Mouse (Mus musculus): ENCODE data around the gene Prpsap1. TPM values are rescaled to one million over a fixed set of nuclear protein-coding genes. Genes with fewer than 3 reads are reported as not detected.
"Not testable (repeated sequence)": the region's sequence is repeated elsewhere in the genome, so short reads cannot be mapped to it uniquely, and the experiment has no call there.

Gene Prpsap1
- total RNA-seq, 4 experiments from 2014 or later: 67.8 to 78.4 (median 74.9) TPM

DNA sequence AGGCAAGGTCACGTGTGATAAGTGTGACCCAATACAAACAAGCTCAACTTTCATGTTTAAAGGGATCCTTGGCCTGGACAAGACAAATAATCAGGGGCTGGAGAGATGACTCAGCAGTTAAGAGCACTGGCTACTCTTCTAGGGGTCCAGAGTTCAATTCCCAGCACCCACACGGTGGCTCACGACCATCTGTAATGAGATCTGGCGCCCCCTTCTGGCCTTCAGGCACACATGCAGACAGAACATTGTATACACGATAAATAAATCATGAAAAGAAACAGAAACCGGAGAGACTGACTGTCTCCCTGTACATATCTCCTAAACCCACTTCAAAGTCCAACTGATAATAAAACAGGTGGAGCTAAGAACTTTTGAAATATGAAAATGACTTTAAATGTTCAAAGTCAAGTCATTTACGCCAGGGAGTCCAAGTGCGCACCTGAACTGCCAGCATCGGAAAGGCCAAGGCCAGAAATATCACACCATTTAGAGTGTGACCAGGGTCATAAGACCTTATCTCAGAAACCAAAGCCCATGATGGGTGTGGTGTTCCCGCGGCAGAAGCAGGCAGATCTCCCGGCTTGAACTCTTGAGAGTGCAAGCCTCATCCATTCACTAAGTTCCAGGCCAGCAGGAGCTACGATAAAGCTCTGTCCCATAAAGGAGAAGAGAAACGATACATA, 5.2 kb downstream of the Prpsap1 start:
- DNase-seq (ENCODE audit: low spot score in 2 of 2): no peak

DNA sequence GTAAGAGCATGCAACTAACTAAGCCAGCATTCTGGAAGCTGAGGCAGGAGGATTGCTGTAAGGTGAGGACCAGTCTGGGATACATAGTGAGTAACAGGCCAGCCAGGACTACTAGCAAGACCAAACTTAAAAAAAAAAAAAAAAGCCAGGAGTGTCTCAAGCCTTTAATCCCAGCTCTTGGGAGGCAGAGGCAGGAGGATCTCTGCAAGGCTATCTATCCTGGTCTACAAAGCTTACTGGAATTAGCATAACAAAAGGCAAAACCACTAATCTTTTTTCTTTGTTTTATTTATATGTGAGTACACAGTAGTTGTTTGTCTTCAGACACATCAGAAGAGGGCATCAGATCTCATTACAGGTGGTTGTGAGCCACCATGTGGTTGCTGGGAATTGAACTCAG, 5.8 kb downstream of the Prpsap1 start:
- DNase-seq (ENCODE audit: low spot score in 2 of 2): no peak

DNA sequence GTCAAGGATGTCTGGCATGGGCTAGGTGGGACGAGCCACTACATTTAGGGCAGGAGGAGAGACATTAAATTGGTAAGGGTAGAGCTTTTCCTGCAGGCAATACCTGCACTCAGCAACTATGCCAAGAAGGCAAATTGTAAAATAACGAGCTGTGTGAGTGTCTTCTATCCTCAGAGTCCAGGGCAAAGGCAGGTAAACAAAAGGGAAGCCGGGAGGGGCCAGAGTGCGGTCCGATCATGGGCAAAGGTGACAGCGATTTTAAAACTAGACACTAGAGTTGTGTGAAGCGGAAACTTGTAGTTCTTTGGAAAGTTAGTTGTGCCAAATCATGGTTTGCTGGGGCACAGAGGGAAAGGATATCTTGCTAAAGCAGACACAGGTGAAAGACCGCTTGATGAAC, 9.7 kb downstream of the Prpsap1 start:
- DNase-seq (ENCODE audit: low spot score in 2 of 2): no peak

DNA sequence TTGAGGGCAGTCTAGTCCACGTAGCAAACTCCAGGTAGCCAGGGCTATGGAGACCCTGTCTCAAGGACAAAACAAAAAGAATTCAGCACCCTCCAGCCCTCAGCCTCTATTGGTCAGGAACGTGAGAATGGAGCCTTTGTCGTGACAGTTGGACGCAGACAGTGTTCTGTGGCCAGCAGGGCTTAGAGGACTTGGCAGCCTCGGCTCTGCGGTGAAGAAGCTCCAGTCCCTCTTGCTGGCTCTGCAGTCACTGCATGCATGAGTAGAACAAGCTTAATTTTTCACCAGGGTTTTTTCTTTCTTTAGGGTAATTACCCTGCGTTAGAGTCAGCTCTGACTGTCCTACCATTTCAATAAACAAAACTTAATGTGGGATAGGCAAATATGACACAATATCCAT, 12.2 kb downstream of the Prpsap1 start:
- no peak for DNase-seq (ENCODE audit: low spot score in 2 of 2)

DNA sequence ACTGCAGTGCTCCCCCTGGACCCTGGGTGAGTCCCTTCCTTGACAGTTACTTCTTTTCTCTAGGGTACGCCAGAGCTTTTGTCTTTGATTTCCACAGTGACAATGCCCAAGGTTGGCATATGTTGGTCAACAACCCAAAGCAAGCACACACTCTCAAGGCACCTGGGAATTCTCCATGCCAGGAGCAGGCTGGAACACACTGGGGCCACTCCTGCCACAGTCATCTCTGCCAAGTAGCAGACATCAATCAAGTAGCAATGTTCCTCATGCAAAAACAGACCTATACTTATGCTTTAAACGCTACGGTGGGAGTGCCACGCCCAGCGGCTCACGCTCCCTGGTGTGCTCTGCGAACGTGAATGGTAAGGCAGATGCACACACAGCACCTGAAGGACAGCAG, 13.0 kb downstream of the Prpsap1 start:
- no peak for DNase-seq (ENCODE audit: low spot score in 2 of 2)

DNA sequence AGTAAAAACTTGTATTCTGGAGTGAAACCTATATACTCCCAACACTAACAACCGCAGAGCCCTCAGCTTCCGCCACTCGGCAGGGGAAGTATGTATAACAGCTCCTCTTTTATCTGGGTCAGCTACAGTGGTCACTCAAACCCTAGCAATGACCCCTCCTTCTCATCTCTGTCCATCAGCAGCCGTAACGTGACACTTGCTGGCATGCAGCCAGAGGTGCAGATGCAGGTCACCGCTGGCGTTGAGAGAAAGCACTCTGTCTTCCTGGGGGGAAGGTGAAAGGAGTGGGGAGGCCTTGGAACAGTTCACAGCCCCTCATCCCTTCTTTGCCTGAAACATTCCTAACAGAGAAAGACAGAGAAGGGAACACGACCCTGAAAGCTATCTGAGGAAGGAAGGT, 14.2 kb downstream of the Prpsap1 start:
- DNase-seq (ENCODE audit: low spot score in 2 of 2): no peak

DNA sequence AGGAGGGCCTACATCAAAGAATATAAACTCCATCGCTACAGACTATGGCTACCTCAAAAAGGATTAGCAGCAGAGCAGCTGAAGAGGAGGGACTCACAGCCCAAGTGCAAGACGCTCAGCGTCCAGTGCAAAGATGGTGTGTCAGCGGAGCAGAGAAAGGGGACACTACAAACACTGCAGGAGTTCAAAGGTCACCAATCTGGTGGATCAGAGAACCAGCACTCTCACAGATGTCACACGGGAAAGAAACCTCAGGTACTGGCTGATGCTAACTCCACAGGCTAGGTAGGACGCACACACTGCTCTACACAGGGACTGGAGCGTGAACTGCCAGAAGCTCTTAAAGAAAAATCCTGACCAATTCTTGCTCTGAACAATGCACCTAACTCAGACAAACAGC, 15.0 kb downstream of the Prpsap1 start:
- no peak for DNase-seq (ENCODE audit: low spot score in 2 of 2)

DNA sequence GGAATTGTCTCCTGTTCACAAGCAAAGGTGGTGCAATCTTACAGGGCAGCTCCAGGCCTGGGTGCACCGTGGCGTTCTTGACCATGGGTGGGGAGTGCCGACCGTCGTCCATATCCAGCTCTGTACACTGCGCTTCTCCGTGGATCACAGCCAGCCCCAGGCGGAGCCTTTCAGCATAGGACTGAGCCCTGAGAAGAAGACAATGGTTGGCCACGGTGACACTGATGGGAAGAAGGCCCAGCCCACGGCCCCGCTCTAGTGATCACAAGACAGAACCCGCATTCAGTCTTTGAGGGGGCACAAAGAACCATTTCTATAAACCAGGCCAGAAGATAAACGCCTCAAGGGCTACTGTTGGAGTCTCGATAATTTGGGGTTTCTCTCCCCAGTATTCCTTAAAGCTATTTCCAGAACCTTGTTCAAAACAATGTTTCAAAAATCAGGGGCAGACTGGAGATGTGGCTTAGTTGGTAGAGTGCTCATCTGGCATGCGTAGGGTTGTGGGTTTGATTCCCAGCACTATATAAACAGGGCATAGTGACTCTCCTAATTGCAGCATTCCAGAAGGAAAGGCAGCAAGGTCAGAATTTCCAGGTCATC, 16.7 kb downstream of the Prpsap1 start:
- no peak for DNase-seq (ENCODE audit: low spot score in 2 of 2)

DNA sequence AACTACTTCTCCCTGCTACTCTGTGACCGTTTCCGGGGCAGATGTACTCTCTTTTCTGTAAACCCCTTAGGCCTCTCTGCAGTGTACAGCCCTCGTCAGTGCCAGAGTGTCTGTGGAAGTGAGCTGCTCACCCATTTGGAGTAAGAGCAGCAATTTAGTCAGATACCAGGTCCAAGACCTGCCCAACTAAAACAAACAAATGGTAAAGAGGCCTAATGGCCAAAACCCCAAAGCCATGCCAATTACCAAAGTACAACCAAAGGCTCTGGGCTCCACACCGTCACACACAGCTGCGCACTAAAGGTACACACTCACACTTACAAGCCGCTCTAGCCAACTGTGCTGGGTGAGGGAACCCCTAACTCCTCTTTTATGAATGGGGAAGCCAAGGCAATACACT, 17.3 kb downstream of the Prpsap1 start:
- no peak for DNase-seq (ENCODE audit: low spot score in 2 of 2)

DNA sequence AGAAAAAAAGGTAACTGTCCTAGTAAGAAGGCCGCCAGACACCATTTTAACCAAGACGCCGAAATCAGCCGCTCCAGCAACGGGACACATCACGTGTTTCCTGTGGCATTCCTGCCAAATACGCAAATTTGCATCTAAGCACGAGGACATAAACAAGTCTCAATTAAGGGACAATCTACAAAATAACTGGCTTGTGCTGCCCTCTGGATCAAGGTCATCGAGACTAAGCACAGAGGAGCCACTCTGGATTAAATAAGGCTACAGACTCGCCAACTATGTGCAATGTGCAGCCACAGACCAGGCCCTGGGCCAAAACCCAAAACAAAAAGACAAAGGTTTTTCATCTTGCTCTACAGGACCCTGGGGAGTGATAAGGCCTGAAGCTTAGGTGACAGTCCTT, 18.0 kb downstream of the Prpsap1 start:
- no peak for DNase-seq (ENCODE audit: low spot score in 2 of 2)

DNA sequence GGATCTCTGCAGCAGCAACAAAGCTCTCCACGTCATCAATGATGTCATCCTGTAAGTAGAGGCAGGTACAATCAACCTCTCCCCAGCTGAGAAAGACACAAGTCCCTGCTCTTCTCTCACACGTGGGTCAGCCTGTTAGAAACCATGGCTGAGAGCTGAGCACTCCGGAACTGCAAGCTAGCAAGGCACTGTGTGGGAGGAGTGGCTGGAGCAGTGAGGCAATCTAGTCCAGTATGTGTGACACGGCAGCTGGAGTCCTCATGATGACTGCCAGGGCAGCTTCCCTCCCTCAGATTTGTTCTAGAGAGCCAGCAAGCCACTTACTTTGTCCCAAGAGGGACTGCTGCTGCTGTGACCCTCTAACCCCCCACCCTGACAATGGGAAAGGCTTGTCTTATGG, 21.7 kb downstream of the Prpsap1 start:
- no peak for DNase-seq (ENCODE audit: low spot score in 2 of 2)

DNA sequence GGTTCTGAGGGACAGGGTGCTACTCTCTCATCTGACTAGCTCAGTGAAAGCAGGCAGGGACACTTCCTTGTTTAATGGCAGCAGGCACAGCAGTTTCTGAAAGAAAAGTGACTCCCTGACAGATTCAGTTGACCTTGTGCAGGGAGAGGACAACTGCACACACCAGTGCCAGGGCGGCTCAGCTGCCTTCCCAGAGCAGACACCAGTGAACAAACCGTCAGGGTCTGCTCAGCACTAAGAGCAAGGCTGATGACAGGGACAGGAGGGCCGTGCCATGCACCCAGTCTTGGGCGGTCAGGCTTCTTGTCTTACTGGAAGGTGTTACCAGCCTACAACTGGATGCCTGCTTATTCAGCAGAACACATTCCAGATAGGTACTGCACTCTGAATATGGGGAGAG, 23.1 kb downstream of the Prpsap1 start:
- no peak for DNase-seq (ENCODE audit: low spot score in 2 of 2)

DNA sequence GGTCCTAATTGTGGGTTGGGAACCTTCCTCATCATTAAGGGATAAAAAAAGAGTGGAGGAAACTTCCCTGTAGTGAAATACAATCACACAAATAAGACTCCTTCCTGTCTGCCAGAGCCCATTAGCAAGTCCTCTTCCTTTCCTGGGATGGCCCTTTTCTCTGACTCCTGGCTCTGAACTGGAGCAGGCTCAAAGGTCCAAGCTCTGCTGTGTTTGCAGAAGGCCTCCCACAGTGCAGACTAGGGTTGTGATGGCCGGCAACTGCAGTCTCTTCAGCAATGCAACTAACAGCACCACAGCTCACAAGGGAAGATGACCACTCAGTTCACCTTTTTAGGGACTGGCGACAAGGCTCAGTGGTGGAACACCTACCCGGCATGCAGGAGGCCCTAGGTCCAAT, 23.8 kb downstream of the Prpsap1 start:
- no peak for DNase-seq (ENCODE audit: low spot score in 2 of 2)

DNA sequence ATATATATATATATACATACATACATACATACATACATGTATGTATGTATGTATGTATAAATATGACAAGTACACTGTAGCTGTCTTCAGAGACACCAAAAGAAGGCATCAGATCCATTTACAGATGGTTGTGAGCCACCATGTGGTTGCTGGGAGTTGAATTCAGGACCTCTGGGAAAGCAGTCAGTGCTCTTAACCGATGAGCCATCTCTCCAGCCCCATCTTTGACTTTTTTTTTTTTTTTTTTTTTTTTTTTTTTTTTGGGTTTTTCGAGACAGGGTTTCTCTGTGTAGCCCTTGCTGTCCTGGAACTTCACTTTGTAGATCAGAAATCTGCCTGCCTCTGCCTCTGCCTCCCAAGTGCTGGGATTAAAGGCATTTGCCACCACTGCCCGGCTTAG, 25.7 kb downstream of the Prpsap1 start:
- not testable (repeated sequence) for DNase-seq (ENCODE audit: low spot score in 2 of 2)

DNA sequence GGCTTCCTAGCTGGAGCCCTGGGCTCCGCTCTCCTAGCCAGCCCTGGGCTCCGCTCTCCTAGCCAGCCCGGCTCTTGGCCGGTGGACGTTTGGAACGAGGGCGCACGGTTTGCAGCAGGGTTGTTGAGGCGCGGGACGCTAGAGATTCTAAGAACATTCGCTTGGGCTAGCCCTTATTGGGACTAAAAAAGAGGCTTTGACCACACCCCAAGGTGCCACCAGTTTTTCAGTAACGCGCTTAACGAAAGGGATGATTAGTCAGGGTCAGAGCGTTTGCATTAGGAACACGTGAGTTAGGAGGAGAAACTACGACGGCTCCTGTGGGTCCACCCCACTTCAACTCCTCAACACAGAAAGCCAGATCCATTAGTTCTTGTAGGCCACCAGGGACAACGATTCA, 27.9 kb downstream of the Prpsap1 start, which contains the start of gene Qrich2:
Qrich2 (minus strand) TSS at position 101 of the 400 bp plus-strand sequence.
- no peak for DNase-seq (ENCODE audit: low spot score in 2 of 2)

DNA sequence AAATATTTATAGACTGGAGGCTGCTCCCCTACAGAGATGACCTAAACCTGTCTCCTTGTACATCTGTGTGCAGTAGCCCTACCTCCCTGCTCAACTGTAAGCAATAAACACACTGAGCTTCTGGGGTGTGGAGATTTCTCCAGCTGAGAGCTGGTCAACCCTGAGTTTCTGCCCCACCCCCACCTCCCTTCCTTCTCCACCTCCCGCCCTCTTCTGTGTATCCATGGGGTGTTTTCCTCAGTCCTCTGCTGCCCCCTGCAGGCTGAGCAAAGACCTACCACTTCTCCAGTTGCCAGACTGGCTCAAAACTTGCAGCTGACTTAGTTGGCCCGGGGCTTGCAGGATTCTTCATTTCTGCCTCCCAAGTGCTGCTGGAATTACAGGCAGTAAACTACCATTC, 30.2 kb downstream of the Prpsap1 start:
- DNase-seq (ENCODE audit: low spot score in 2 of 2): peak; percentile 51 to 59

DNA sequence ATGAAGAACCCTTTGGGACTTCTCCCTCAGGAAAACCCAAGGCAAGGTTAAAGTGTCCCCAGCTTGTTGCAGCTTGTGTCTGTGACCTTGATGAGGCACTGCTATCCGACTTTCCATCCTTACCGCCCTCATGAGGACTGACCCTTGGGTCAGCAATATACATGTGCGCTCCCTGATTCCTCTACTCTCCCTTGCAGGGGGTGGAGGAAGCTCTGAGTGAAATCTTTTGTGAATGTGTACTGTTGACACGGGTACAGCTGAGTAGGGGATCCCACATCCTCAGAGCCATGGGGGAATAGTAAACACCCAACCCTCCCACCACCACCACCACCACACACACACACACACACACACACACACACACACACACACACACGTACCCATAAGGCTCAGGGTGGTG, 30.7 kb downstream of the Prpsap1 start:
- DNase-seq (ENCODE audit: low spot score in 2 of 2): no peak

DNA sequence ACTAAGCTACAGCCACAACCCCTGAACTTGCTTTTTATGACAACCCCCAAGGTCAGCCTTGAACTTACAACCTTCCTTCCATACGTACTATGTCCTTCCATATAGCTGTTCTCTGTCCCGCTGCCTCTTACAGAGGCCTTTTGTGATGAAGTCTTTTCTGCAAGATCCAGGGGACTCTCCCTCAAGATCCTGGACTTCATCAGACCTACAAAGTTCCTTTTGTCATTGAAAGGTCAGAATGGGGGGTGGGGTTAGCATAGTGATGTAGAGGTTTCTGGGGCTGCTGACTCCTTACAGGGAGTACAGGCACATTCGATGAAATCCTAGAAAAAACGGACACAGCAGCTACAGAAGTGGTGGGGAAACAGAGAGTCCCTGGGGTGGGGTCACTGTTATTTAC, 34.2 kb downstream of the Prpsap1 start:
- no peak for DNase-seq (ENCODE audit: low spot score in 2 of 2)

DNA sequence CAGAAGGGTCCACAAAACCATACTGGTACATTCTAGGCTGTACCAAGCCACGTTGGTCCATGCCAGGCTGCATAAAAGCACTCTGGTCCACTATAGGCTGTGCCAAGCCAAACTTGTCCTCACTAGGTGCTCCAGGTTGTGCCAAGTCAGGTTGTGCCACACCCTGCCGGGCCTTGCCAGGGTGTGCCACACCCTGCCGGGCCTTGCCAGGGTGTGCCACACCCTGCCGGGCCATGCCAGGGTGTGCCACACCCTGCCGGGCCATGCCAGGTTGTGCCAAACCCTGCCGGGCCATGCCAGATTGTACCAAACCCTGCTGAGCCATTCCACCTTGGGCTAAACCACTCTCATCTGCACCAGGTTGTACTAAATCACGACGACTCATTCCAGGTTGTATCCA, 37.8 kb downstream of the Prpsap1 start:
- DNase-seq (ENCODE audit: low spot score in 2 of 2): no peak

DNA sequence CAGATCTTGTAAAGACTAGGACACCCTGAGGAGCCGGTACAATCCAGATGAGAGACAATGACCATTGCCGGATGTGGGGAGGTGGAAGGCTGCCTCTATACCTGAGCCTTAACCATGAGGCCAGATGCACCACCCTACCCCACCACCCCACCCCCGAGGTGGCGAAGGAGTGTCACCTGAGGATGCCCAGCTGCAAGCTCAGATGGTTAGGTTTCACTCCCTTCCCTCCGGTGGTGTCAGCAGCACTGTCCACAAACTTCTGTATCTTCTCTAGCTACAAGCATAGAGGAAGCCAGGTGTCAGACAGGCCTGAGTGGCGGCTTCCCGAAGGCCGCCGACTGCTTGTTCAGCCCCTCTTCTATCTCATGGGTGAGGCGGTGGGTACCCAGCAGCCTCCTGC, 40.1 kb downstream of the Prpsap1 start:
- DNase-seq (ENCODE audit: low spot score in 2 of 2): no peak

DNA sequence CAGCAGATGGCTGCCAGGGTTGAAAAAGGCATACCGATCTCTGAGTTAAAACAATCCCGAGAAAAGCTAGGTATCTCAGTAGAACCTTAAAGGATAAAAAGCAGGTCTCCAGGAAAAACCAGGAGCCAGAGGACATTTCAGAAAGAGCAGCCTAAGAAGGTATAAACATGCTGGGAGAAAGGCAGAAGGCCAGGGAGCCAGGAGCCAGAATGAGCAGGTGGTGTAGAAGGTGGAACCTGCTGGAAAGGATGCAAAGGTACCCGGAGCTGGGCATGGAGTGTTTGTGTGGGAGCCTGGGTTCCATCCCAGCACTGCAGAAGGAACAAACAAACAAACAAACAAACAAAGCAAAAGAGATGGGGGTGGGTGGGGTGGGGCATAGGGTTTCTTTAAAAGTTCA, 44.7 kb downstream of the Prpsap1 start:
- no peak for DNase-seq (ENCODE audit: low spot score in 2 of 2)

DNA sequence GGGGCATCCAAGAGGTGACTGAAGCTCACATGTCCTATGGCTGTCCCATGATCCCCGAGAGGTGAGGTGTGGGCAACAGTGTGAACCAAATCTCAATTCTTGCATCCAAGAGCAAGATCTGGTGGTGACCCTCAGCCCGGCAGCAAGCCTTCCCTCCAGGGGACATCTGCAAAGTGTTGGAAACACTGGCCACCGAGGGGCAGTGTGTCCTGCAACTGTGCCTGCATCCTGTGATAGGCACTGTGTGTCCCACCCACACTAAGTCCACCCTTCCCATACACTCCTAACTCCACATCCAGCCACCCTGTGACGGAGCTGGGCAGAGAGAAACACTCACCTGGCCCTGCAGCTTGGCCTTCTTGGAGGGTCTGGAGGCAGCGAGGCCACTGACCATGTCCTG, 46.2 kb downstream of the Prpsap1 start:
- DNase-seq (ENCODE audit: low spot score in 2 of 2): no peak

DNA sequence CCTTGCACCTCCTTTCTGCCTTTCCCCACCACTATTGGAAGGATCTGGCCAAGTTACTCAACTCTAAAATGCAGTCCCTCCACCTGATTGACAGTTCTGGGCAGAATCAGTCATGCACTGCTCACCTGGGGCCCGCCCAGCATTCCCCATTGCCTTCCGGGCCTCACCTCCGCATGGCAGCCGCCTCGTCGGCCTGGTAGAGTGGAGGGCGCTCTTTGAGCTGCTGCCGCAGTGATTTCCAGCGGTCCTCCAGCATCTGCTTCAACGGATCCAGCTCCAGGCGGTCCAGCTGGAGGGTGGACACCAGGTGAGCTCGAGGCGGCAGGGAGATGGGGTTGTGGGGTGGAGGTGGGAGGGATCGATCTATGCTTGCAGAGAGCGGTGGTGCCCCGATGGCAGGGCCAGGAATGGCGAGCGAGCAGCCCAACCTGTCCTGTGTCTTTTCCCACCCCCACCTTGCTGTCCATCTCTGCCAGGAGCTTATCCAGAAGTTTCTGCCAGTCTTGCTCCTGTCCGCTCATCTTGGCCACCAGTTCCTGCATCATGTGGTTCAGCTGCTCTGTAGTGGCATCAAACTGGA, 47.6 kb downstream of the Prpsap1 start:
- no peak for DNase-seq (ENCODE audit: low spot score in 2 of 2)

All from left cerebral cortex, adult 8-10 months (tissue).